Mouse (Mus musculus): ENCODE measurements around the gene Gm5737. TPM values are rescaled to one million over a fixed set of nuclear protein-coding genes. Genes with fewer than 3 reads are reported as not detected.

Gm5737 gene
- total RNA-seq, 2 experiments from 2014 or later: not detected

DNA sequence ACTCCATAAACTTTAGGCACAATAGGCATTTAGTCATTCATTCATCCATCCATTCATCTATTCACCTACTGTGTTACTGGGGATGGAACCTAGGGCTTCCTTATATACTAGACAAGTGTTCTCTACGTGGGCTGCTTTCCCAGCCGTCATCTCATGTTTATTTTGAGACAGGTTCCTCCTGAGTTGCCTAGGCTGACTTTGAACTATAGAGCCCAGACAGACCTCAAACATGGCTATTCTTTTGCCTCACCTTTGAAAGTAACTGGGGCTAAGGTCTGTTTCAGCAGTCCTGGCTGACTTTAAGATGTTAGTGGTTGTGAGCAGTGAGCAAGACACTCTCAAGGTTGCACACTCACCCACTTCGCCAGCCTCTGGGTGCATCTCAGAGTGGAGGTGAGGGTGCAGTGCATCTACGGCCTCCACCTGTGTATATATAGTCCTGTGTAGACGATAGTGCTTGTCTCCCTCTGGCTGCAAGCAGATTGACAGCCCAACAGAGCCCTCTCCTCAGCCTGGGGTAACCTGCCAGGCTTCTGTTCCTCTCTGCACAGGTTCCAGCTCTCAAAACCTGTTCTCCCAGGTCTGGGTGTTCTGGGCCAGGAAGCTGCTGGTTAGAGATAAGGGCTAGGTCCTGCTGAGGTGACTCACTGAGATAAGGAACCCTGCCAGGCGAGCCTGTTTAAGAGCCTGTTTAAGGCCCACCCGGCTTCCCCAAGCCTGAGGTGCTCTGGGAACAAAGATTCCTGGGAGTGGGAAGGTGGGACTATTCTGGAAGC, 62.8 kb downstream of the Gm5737 start:
- no peak for DNase-seq (ENCODE audit: extremely low spot score in 1 of 2, low spot score in 1 of 2)

DNA sequence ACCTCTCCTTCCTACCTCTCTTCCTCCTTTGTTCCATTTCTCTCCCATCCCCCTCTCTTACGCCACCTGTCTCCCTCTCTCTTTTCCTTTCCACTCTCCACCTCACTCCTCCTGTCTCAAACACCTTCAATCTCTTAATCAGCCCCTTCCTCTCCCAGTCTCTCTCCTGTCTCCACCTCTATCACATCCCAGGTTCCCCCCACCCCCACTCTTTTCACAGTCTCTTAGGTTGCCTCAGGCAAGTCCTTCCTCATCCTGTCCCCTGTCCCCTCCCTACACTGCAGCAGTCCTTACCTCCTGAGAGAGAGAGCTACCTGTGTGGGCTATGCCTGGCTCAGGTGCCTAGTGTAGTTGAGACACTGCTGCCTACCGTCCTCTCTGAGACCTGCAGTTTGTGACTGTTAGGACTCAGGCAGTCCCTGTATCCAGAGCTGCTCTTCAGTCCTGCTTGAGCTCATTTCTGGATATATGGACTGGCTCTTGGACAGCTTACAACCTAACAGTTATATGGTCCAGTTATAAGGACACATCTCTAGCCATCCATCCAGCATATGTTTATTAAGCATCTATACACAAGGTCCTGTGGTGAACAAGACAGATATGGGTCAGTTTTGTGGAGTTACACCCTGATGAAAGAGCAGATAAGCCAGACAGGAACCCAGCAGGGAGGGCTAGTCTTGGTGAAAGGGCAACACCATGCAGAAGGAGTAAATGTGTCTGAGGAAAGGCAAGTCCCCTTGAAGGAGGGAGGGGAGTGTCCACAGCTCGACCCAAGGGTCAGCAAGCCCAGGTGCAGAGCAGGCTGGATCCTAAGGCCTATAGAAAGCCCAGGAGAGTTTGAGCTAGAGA, 63.6 kb downstream of the Gm5737 start:
- DNase-seq (ENCODE audit: extremely low spot score in 1 of 2, low spot score in 1 of 2): no peak

DNA sequence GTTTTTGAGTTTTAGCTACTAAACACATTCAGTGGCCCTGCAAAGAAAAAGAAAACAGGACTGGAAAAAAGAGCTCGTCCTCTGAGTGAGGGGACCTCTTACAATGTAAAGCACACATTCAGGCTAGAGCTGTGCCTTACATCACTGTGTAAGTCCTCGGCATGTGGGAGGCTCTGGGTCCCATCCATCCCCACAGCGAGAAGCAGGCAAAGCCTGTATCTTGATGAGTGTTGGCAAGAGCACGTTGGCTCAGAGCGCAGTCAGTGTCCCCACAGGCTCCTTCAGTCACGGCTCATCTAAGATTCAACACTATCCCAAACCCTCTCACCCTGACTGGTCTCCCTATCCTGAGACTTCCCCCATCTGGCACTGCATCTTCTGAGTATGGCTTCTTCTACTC, 66.1 kb downstream of the Gm5737 start:
- no peak for DNase-seq (ENCODE audit: extremely low spot score in 1 of 2, low spot score in 1 of 2)

DNA sequence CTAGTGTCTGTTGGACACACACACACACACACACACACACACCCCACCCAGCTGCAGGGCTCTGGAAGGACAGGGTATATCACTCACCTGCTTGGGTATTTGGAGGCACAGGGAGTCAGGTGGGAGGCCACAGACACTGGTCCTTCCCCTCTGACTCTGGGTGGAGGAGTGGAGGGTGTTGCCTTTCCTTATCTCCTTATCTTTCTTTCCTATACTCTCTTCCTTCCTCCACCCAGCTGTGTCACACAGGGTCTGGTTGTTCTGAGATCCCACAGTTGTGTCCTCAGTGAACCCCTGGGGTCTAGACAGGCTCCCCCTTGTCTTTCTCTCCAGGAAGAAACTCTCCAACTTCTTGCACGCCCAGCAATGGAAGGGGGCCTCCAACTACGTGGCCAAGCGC, 67.8 kb downstream of the Gm5737 start:
- DNase-seq (ENCODE audit: extremely low spot score in 1 of 2, low spot score in 1 of 2): no peak

DNA sequence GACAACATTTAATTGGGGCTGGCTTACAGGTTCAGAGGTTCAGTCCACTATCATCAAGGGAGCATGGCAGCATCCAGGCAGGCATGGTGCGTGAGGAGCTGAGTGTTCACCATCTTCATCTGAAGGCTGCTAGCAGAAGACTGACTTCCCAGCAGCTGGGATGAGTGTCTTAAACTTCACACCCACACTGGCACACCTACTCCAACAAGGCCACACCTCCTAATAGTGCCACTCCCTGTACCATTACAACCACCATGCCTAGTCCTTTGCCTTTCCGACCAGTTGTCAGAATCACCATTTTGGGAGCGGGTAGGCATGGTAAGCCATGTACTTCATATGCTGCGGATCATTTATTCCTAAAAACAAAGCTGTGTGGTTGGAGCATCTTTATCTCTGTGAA, 68.6 kb downstream of the Gm5737 start:
- no peak for DNase-seq (ENCODE audit: extremely low spot score in 1 of 2, low spot score in 1 of 2)

Other genes starting within 250 kb of the Gm5737 start
- 100 to 1,000 TPM; 222 to 250 TPM for gene Uqcrc2, start 177.2 kb upstream of the Gm5737 start, total RNA-seq (2021)
- gene Pdzd9, start 142.0 kb upstream of the Gm5737 start, total RNA-seq (2021): not detected
- 10 to 100 TPM; 77.8 to 79.9 TPM for gene Mosmo, start 134.7 kb upstream of the Gm5737 start, total RNA-seq (2021)
- gene Vwa3a, start 73.0 kb upstream of the Gm5737 start, total RNA-seq (2021): 10 to 100 TPM; 10.2 to 13.3 TPM
- gene Eef2k, start 30.5 kb downstream of the Gm5737 start, total RNA-seq (2021): 10 to 100 TPM; 25.7 to 30.4 TPM
- 10 to 100 TPM; 24.7 to 28.2 TPM for gene Polr3e, start 105.4 kb downstream of the Gm5737 start, total RNA-seq (2021)
- 1 to 10 TPM; 2.9 to 4.5 TPM for gene Cdr2, start 169.9 kb downstream of the Gm5737 start, total RNA-seq (2021)
- 1 to 10 TPM in 1 of 2 experiments, under 1 TPM in 1; 0.68 to 1.1 TPM for gene Mfsd13b, start 170.1 kb downstream of the Gm5737 start, total RNA-seq (2021)
- gene Mettl9, start 222.1 kb downstream of the Gm5737 start, total RNA-seq (2021): 10 to 100 TPM; 77.1 to 81.2 TPM